Mouse (Mus musculus): ENCODE measurements around the gene Tmem59.

Tmem59 gene

GRCm38 (mm10) chr4:107238253-107238652, 60.1 kb downstream of the Tmem59 start:
- DNase-seq (ENCODE audit: extremely low read depth, low read depth, low spot score) = no peak

DNA sequence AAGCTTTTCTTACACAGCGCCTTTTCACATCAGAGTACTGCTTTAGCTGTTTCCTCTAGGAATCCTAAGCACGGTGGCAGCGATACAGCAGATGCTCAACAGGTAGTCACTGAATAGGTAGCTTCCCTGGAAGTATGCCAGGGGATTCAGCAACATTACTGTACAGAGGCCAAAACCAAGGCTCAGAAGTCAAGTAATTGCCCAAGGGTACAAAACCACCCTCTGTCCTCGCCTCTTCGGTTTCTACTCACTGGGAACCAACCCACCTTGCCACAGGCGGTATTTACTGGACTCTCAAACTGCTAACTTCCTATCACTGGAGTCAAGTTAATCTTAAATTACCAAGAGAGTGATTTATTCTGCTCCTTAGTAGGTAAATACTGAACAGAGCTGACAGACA, 62.0 kb downstream of the Tmem59 start:
- peak; percentile 72 for DNase-seq (ENCODE audit: extremely low read depth, low read depth, low spot score)

- DNase-seq (ENCODE audit: extremely low read depth, low read depth, low spot score) = no peak
Observed at GRCm38 (mm10) chr4:107243365-107244333, 65.5 kb downstream of the Tmem59 start.

DNA sequence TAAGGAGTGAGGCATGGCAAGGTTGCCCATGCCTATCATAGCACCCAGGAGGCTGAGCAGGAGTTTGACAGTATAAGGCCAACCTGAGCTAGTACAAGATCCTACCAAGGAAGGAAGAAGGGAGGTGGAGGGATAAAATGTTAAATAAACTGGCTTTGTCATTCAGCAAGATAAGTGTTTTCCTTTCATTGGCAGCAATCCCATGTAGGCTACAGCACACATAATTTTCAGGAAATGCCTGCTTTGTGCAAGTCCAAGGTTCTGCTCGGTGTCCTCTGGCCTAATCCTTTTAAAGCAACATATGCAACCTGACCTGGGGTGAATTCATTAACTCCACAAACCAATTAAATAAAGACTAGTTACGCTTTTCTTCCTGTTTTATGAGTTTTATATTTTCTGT, 67.2 kb downstream of the Tmem59 start:
- DNase-seq (ENCODE audit: extremely low read depth, low read depth, low spot score) = no peak

DNA sequence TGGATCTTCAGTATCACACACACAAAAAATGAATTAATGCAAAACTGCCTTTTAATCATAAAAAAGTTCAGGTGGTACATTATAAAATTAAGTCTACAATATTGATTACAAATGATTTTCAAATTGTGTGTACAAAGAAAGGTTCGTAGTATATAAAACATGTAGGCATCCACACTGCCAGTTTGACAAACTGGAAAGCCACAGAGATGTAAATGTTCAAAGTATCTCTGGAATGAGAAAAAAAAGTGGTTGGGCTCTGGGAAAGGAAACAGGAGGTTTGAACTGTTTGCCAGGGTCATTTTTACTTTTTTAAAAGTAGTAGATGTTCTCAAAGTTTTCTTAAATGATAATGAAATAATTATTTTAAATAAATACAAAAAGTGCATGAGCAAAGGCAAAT, 67.8 kb downstream of the Tmem59 start:
- DNase-seq (ENCODE audit: extremely low read depth, low read depth, low spot score) = no peak

- no peak for DNase-seq (ENCODE audit: extremely low read depth, low read depth, low spot score)
Observed at GRCm38 (mm10) chr4:107247110-107247509, 68.9 kb downstream of the Tmem59 start.

GRCm38 (mm10) chr4:107248061-107248460, 69.9 kb downstream of the Tmem59 start:
- DNase-seq (ENCODE audit: extremely low read depth, low read depth, low spot score) = no peak

- no peak for DNase-seq (ENCODE audit: extremely low read depth, low read depth, low spot score)
Observed at GRCm38 (mm10) chr4:107249471-107249870, 71.3 kb downstream of the Tmem59 start.

- DNase-seq (ENCODE audit: extremely low read depth, low read depth, low spot score) = no peak
Observed at GRCm38 (mm10) chr4:107250494-107250893, 72.3 kb downstream of the Tmem59 start.
